Mouse (Mus musculus) heart, embryonic 10.5 days (tissue): ENCODE data around the gene Cdk14. TPM values are rescaled to one million over a fixed set of nuclear protein-coding genes. Genes with fewer than 3 reads are reported as not detected.

Source experiments
- DNase-seq: peaks from one replicate; pipeline ENCODE4 v3.0.0-alpha.2; 2017; ENCODE audit warnings: low spot score
- H3K27ac ChIP-seq: fragments of 300-500 bp; sonication (generic); 2 replicates; pipeline ENCODE4 v1.5.1; 2016; ENCODE audit warnings: mild to moderate bottlenecking
- H3K27me3 ChIP-seq: fragments of 300-500 bp; sonication (generic); 2 replicates; pipeline ENCODE4 v1.6.1; 2016; ENCODE audit warnings: mild to moderate bottlenecking; ENCODE audit not compliant: poor library complexity, insufficient read depth, severe bottlenecking
- H3K36me3 ChIP-seq: fragments of 300-500 bp; sonication (generic); 2 replicates; pipeline ENCODE4 v1.6.1; 2016; ENCODE audit warnings: mild to moderate bottlenecking, moderate library complexity
- H3K4me1 ChIP-seq: fragments of 300-500 bp; sonication (generic); 2 replicates; pipeline ENCODE4 v1.6.1; 2016; ENCODE audit warnings: mild to moderate bottlenecking
- H3K4me3 ChIP-seq: fragments of 300-500 bp; sonication (generic); 2 replicates; pipeline ENCODE4 v1.5.1; 2016; ENCODE audit warnings: mild to moderate bottlenecking, moderate library complexity
- H3K9me3 ChIP-seq: fragments of 300-500 bp; sonication (generic); 2 replicates; pipeline ENCODE4 v1.6.1; 2016; ENCODE audit warnings: mild to moderate bottlenecking, moderate library complexity
- WGBS: fragments of 180-500 bp; shearing (Covaris S2); methylation state at CpG from one replicate; pipeline ENCODE4 v1.1.7; 2016; 5-methylcytosine and 5-hydroxymethylcytosine counted together
- polyA plus RNA-seq: library from polyadenylated mRNA; unstranded; fragments of >200 nt; fragmentation: Nextera tagmentation; extraction: Ambion mirVana; gene quantifications from 2 replicates; pipeline ENCODE4 v1.2.1, GENCODE M21; 2016

Cdk14 gene
- polyA plus RNA-seq, 1 experiment from 2014 or later = 17.7 TPM

DNA sequence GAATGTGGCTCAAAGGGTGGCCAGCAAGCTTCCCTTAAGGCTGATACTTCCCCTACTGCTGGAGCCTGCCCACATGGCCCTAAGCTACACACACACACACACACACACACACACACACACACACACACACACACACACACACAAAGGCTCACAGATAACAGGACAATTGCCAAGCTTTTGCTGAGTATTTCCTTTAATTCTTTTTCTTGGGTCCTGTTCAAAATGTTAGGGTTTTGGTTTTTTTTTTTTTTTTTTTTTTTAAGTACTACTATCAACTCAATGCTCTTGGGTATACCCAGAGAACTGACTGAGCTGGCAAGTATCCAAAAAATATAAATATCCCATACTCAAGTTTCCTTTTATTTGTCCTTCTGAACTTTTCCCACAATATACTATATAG is 239.8 kb downstream of the Cdk14 start:
- H3K36me3 ChIP-seq = no peaks in the 10 kb centered on the region
- DNase-seq = no peak
- H3K27me3 ChIP-seq = no peaks in the 10 kb centered on the region
- no peaks in the 10 kb centered on the region for H3K9me3 ChIP-seq
- no peaks in the 10 kb centered on the region for H3K4me1 ChIP-seq
- no peak overlapping the region for H3K4me3 ChIP-seq
- H3K27ac ChIP-seq = no peak overlapping the region

DNA sequence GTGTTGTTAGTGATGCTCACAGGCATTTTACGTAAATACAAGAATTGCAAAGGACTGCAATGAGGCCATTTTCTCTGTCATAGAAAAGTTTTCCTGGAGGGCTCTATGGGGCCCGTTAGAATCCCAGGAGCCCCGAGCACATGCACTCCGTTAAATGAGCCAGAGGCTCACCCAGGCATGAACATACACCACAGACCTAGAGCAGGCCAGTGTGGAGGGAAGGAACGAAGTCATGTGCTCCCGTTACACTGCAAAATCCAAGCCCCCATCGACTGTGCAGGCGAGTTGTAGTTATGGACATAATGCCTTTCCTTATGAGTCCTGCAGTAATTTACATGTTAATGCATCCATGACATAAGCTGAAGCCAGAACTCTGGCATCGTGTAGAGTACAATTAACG is 244.1 kb downstream of the Cdk14 start:
- H3K27ac ChIP-seq = no peak overlapping the region
- no peaks in the 10 kb centered on the region for H3K36me3 ChIP-seq
- no peaks in the 10 kb centered on the region for H3K9me3 ChIP-seq
- no peaks in the 10 kb centered on the region for H3K27me3 ChIP-seq
- no peaks in the 10 kb centered on the region for H3K4me1 ChIP-seq
- DNase-seq = no peak
- 84% methylated on average over 10 of the region's 10 CpGs for WGBS
- H3K4me3 ChIP-seq = no peak overlapping the region

DNA sequence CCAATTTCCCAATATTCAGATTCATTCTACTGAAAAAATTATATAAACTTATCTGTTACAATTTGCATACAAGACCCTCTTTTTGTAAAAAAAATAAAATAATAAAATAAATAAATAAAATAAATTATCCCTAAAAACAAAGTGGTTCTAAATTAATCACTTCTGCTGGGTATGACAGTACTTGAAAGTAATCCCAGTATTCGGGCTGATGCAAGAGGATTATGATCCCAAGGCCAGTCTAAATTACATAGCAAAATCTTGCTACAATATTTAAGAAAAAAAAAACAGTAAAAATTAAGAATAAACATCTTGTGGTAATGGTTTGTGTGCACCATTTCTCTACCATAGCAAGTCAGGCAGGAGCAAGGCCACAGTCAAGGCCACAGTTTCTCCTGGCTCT is 244.5 kb downstream of the Cdk14 start:
- no peaks in the 10 kb centered on the region for H3K27me3 ChIP-seq
- DNase-seq = no peak
- H3K9me3 ChIP-seq = no peaks in the 10 kb centered on the region
- no peak overlapping the region for H3K27ac ChIP-seq
- WGBS = 83% methylated on average over 1 of the region's 1 CpGs
- H3K4me3 ChIP-seq = no peak overlapping the region
- H3K36me3 ChIP-seq = no peaks in the 10 kb centered on the region
- no peaks in the 10 kb centered on the region for H3K4me1 ChIP-seq

DNA sequence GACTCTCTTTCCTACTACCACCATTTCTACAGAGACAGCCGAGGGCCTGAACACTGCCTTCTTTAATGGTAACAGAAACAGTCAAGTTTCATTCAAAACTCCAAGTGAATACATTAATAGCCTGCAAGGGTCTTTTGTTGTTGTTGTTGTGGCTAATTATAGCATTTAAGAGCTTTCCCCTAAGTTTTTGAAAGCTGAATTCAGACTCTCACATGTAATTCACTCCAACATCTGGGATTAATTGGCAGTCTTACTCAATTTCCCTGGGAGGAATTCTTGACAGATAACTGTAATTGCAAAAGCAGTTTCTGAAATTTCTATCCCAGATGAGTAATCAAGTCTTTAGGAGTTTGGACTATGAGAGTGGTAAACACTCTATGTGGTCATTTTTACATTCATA is 245.0 kb downstream of the Cdk14 start:
- no peak overlapping the region for H3K4me3 ChIP-seq
- 71% methylated on average over 1 of the region's 1 CpGs for WGBS
- H3K27me3 ChIP-seq = no peaks in the 10 kb centered on the region
- H3K4me1 ChIP-seq = no peaks in the 10 kb centered on the region
- no peaks in the 10 kb centered on the region for H3K36me3 ChIP-seq
- no peaks in the 10 kb centered on the region for H3K9me3 ChIP-seq
- DNase-seq = no peak
- H3K27ac ChIP-seq = no peak overlapping the region

DNA sequence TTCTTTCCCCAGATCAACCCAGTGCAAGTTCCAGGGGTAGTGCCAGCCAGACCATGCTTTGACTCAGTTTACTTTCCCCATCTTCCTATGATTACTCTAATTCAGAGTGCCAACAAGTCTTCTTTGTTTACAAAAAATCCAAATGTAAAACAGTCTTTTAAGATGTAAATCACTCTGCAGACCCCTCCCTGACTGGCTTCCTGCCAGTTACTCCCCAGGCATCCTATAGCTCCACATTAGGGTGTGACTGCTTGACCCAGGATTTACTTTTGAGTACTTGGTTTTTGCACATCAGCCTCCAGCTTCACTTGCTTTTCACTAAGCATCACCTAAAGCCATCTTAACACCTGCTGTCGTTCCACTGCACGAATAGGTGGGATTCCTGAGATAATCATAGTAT is 254.0 kb downstream of the Cdk14 start:
- 38% methylated on average over 2 of the region's 2 CpGs for WGBS
- Histone ChIP-seq H3K9me3 (no peaks in the 10 kb centered on the region), H3K36me3 (no peaks in the 10 kb centered on the region), H3K4me1 (no peaks in the 10 kb centered on the region), H3K27ac (no peak overlapping the region), H3K4me3 (no peak overlapping the region), H3K27me3 (no peaks in the 10 kb centered on the region)
- no peak for DNase-seq

DNA sequence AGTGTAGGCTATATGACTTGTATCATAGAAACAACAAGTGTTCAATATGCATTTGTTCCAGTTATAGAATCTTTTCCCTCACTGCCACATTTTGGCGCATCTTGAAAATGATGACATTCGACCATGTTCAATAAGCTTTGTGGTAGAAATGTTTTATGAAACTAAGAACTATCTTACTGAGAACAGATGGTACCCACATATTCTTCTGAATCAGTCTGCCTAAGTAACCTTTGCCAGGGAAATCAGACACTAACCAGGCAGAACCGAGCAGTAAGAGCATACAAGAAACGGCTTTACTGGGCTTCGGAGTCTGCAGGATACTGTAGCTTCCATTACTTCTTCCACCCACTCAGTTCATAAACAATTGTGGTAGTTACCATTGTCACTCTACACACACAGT is 255.8 kb downstream of the Cdk14 start:
- WGBS = 91% methylated on average over 5 of the region's 5 CpGs

DNA sequence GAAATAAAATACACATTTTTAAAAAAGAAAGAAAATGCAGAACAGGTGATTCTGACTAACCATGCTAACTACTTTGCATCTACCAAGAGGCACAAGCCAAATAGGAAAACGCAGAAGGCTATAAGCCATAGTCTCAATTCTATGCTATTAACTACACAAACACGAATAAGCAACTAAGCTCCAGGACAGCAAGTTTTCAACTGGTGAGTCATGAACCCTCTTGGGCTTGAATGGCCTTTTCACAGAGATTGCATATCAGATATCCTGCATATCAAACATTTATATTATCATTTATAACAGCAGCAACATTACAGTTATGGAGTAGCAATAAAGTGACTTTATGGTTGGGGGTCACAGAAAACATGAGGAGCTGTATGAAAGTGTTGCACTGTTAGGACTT is 256.3 kb downstream of the Cdk14 start:
- Histone ChIP-seq H3K4me3 (no peak overlapping the region), H3K36me3 (no peaks in the 10 kb centered on the region), H3K4me1 (no peaks in the 10 kb centered on the region), H3K27me3 (no peaks in the 10 kb centered on the region), H3K9me3 (no peaks in the 10 kb centered on the region), H3K27ac (no peak overlapping the region)
- no peak for DNase-seq
- 80% methylated on average over 2 of the region's 2 CpGs for WGBS

More for the DNA sequence above, 255.8 kb downstream of the Cdk14 start:
- Histone ChIP-seq H3K9me3 (no peaks in the 10 kb centered on the region), H3K27me3 (no peaks in the 10 kb centered on the region), H3K27ac (no peak overlapping the region), H3K4me1 (no peaks in the 10 kb centered on the region), H3K4me3 (no peak overlapping the region), H3K36me3 (no peaks in the 10 kb centered on the region)
- DNase-seq = no peak

DNA sequence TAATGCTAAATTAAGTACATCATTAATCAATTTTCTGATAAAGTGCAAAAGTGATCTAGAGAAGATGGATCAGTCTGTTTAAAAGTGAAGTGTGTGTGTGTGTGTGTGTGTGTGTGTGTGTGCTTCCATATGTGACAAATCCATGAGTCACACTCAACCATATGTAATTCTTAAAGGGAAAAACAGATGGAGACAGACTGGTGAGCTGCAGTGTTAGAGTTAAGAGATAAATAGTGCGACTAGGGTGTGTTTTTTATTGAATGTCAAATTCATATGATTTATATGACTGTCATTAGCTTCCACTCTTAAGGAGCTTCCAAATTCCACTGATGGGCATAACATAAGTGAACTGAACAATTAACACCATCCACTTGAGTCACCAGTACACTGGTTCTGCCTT is 260.6 kb downstream of the Cdk14 start:
- Histone ChIP-seq H3K9me3 (no peaks in the 10 kb centered on the region), H3K4me1 (no peaks in the 10 kb centered on the region), H3K27ac (no peak overlapping the region), H3K4me3 (no peak overlapping the region), H3K36me3 (no peaks in the 10 kb centered on the region), H3K27me3 (no peaks in the 10 kb centered on the region)
- WGBS = 87% methylated on average over 1 of the region's 1 CpGs
- no peak for DNase-seq

DNA sequence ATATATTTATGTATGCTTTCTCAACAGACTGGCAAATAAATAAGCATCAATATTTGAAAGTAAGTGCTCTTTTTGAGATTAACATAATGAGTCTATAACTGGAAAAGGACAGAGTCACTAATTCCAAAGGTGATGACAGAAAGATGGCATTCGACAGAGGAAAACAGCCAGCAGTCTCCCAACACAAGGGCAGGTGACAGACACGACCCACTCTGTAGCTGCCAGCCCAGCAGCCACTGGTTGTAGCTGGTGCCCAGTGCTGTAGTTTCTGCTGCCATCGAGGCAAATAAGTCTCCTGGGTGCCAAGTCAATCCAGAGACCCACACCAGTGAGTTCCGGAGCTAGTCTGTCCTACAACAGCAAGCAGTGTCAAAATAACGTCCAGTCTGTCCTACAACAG is 280.3 kb downstream of the Cdk14 start:
- no peaks in the 10 kb centered on the region for H3K36me3 ChIP-seq
- peak overlapping the region; percentile 39; the same call in 1 of the 2 replicates for H3K27ac ChIP-seq
- H3K27me3 ChIP-seq = no peaks in the 10 kb centered on the region
- 61% methylated on average over 5 of the region's 5 CpGs for WGBS
- no peak overlapping the region for H3K4me3 ChIP-seq
- no peak for DNase-seq
- no peaks in the 10 kb centered on the region for H3K9me3 ChIP-seq
- H3K4me1 ChIP-seq = peaks cover 5% of the 10 kb centered on the region; the same call in 1 of the 2 replicates

DNA sequence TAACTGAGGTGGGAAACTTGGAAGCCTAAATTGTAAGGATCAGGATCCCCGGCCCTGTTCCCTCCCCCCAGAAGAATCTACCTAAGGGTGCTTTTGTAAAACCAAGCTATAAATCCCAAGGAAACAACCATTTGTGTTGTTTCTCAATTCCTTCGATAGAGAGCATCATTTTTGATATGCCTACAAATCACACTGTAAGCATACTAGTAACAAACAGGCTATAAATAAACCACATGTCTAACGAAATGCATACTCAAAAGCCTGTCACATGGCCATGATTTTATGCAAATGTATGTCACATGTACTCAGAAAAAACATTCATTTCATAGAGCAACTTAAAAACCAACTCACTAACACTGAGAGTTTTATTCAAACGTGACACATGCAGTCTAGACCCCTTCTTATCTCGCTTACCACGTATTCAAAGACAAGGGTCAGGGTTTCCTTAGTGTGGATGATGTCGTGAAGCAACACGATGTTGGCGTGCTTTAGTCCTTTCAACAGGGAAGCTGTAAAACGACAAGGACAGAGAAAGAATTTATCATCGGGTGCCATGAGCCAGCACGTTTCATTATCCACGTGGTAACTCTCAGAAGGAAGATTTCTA is 285.1 kb downstream of the Cdk14 start:
- no peak for DNase-seq
- Histone ChIP-seq H3K4me1 (peaks cover 2% of the 10 kb centered on the region; the same call in 1 of the 2 replicates), H3K36me3 (no peaks in the 10 kb centered on the region), H3K27ac (no peak overlapping the region), H3K27me3 (no peaks in the 10 kb centered on the region), H3K9me3 (no peaks in the 10 kb centered on the region), H3K4me3 (no peak overlapping the region)
- WGBS = 65% methylated on average over 13 of the region's 13 CpGs

DNA sequence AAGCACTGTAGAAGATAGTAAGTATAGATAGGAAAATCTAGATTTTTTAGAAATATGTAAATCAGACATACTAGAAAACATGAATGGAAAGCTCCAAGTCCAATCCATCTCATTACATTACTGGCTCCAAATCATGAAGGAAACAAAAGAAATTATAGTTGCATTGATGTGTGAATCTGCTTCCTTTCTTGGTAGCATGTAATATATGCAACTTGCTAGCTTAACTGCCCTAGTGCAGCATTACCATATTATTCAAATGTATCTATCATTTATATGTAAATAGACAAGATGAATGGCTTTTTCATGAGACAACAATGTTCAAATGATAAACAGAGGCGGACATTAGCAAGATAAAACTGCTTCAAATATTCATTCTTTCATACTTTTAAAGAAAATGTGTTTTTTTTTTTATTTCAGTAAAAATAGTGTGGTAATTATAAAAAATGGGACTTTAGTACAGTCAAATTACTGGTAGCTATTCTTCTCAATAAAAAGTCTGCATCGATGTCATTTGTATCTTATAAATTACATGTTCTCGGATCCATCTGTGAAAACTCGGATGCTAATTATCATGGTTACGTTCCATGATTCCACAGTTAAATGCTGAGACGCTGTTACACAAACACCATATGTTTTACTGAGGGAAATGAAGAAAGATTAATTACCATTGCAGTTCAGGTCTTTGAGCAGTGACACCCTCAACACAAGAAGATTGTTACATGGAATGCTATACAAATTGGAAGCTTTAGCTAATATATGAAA is 285.8 kb downstream of the Cdk14 start:
- no peak for DNase-seq
- 92% methylated on average over 6 of the region's 6 CpGs for WGBS
- Histone ChIP-seq H3K27me3 (no peaks in the 10 kb centered on the region), H3K36me3 (no peaks in the 10 kb centered on the region), H3K9me3 (no peaks in the 10 kb centered on the region), H3K27ac (no peak overlapping the region), H3K4me3 (no peak overlapping the region), H3K4me1 (no peaks in the 10 kb centered on the region)

DNA sequence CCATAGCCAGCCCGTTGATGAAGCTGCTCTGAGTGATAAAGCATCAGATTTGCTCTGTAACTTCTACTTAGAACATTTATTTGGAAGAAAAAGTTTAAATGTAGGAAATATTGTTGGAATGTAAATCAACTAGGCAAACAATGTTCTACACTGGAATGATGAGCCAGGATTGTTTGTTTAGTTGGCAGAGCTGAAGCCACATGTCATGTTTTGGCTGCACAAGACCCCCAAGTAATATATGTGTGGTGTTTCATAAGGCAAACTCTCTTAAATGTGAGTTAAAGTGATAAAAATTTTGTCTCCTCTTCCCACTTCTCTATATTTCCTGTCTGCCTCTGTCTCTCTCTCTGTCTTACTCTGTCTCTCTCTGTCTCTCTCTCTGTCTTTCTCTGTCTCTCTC is 291.3 kb downstream of the Cdk14 start:
- Histone ChIP-seq H3K27ac (no peak overlapping the region), H3K36me3 (no peaks in the 10 kb centered on the region), H3K4me3 (no peak overlapping the region), H3K4me1 (no peaks in the 10 kb centered on the region), H3K27me3 (no peaks in the 10 kb centered on the region), H3K9me3 (no peaks in the 10 kb centered on the region)
- DNase-seq = no peak
- WGBS = 91% methylated on average over 1 of the region's 1 CpGs

DNA sequence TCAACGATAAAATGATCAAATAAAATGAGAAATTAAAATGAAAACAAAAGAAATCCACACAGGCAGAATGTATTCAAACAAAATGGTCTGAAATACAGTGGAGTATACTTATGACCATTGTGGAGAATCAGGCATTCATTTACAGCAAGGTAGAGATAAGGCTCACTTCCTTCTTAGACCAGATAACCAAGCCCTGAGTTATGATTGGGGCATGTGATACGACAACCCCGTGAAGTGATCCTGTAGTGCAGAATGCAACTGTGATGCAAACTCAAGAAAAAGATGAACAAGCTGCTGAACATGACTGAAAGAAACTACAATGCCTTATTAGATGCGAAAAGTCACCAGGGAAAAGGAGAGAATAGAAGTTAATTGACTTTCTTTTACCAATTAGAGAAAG is 295.5 kb downstream of the Cdk14 start:
- H3K4me1 ChIP-seq = 0 out of 2 replicates have a peak, but pooled peaks cover 4% of the 10 kb centered on the region
- H3K36me3 ChIP-seq = no peaks in the 10 kb centered on the region
- no peak for DNase-seq
- H3K4me3 ChIP-seq = no peak overlapping the region
- no peak overlapping the region for H3K27ac ChIP-seq
- WGBS = 73% methylated on average over 4 of the region's 4 CpGs
- no peaks in the 10 kb centered on the region for H3K27me3 ChIP-seq
- H3K9me3 ChIP-seq = no peaks in the 10 kb centered on the region
